In genomic region chr1:193156316-193157110, GRCm38 (mm10) we compare ENCODE assay signal across 13 mouse cellular contexts. TPM values are rescaled to one million over a fixed set of nuclear protein-coding genes. Genes with fewer than 3 reads are reported as not detected.
DNase-seq lines count a peak whose midpoint lies in the region; ATAC-seq and TF ChIP-seq lines count a peak whose summit lies in the region.
"Had no signal": no experiment of that assay in that cellular context is flagged by ENCODE, and none has a peak within 500 bp of the region (broad histone marks: within the 10 kb centered on the region; RNA-seq: fewer than 3 reads in every experiment).

No protein-coding gene starts in this region.

- TF ChIP-seq CTCF in midbrain, postnatal 0 days (IDR thresholded peaks at IDR 0.05): no peak

- peak overlapping the region; percentile 32 for H3K4me2 ChIP-seq in heart, embryonic 14.5 days (ENCODE audit: low read length)
- H3K4me2 ChIP-seq in myocyte (ENCODE audit: low read depth): peak overlapping the region; percentile 60
- H3K4me2 ChIP-seq in midbrain, postnatal 0 days (ENCODE audit: low read depth, low read length, poor library complexity, severe bottlenecking): no peak overlapping the region
- H3K4me2 ChIP-seq: neural tube, embryonic 13.5 days had no signal

- no peaks in the 10 kb centered on the region for H3K9me3 ChIP-seq in heart, embryonic 14.5 days (ENCODE audit: control insufficient read depth, low read length)
- H3K9me3 ChIP-seq in midbrain, postnatal 0 days (ENCODE audit: low read length): no peaks in the 10 kb centered on the region
- H3K9me3 ChIP-seq: megakaryocyte, embryonic 14.5 days; neural tube, embryonic 13.5 days had no signal

- H3K79me2 ChIP-seq in myocyte (ENCODE audit: control insufficient read depth, insufficient read depth): no peaks in the 10 kb centered on the region

- peaks cover 11% of the 10 kb centered on the region for H3K27me3 ChIP-seq in heart, embryonic 14.5 days (ENCODE audit: control insufficient read depth, insufficient read depth, low read length)
- H3K27me3 ChIP-seq in myocyte (ENCODE audit: control insufficient read depth, insufficient read depth, insufficient read length): no peaks in the 10 kb centered on the region
- H3K27me3 ChIP-seq in midbrain, postnatal 0 days (ENCODE audit: insufficient read depth, low read length): peaks cover 24% of the 10 kb centered on the region

- H3K4me1 ChIP-seq in heart, embryonic 14.5 days (ENCODE audit: control insufficient read depth in 2 of 2, insufficient read depth in 2 of 2, low read length in 2 of 2): peaks cover 15 to 27% of the 10 kb centered on the region in 2 experiments; a peak in 3 of 4 replicates
- H3K4me1 ChIP-seq in midbrain, postnatal 0 days (ENCODE audit: insufficient read depth, low read length): 0 out of 2 replicates have a peak, but pooled peaks cover 5% of the 10 kb centered on the region

- H3K9ac ChIP-seq in heart, embryonic 14.5 days (ENCODE audit: low read length): no peak overlapping the region
- no peak overlapping the region for H3K9ac ChIP-seq in midbrain, postnatal 0 days (replicated peaks; ENCODE audit: low read length, poor library complexity, severe bottlenecking)
- H3K9ac ChIP-seq: neural tube, embryonic 13.5 days had no signal

- WGBS in heart, embryonic 14.5 days: 54% methylated on average over 15 of the region's 15 CpGs
- WGBS in midbrain, postnatal 0 days: 80% methylated on average over 15 of the region's 15 CpGs

- no peak for DNase-seq in heart, postnatal 36 days
- peak; percentile 4 to 11 for DNase-seq in heart, postnatal 14 days
- DNase-seq in kidney, postnatal 14 days: peak; percentile 38
- no peak for DNase-seq in left cerebral cortex, postnatal 14 days (ENCODE audit: low spot score in 2 of 2)
- no peak for DNase-seq in frontal cortex, postnatal 36 days (ENCODE audit: low spot score in 2 of 2)
- DNase-seq in midbrain, postnatal 0 days (ENCODE audit: low spot score): no peak
- DNase-seq: B cell, adult 2 months; cerebellum, postnatal 14 days had no signal

- no peaks in the 10 kb centered on the region for H3K36me3 ChIP-seq in heart, embryonic 14.5 days (ENCODE audit: control insufficient read depth, insufficient read depth, low read length)
- H3K36me3 ChIP-seq in myocyte (ENCODE audit: control insufficient read depth, insufficient read depth): no peaks in the 10 kb centered on the region
- no peaks in the 10 kb centered on the region for H3K36me3 ChIP-seq in midbrain, postnatal 0 days (ENCODE audit: insufficient read depth, low read length)
- H3K36me3 ChIP-seq: neural tube, embryonic 13.5 days had no signal

- peak overlapping the region in 1 of 2 experiments; percentile 69; a peak in 3 of 4 replicates for H3K27ac ChIP-seq in heart, embryonic 14.5 days (replicated peaks in 1 of 2; ENCODE audit: control insufficient read depth in 1 of 2, insufficient read depth in 1 of 2, low read depth in 2 of 2, low read length in 2 of 2)
- no peak overlapping the region for H3K27ac ChIP-seq in midbrain, postnatal 0 days (ENCODE audit: low read depth, low read length)
- H3K27ac ChIP-seq: heart, adult 2 months; neural tube, embryonic 13.5 days had no signal

- H3K4me3 ChIP-seq in heart, embryonic 14.5 days (ENCODE audit: control insufficient read depth in 1 of 2, insufficient read depth in 1 of 2, low read depth in 1 of 2, low read length in 2 of 2): no peak overlapping the region
- H3K4me3 ChIP-seq in myocyte: no peak overlapping the region
- H3K4me3 ChIP-seq in midbrain, postnatal 0 days (ENCODE audit: low read depth, low read length): no peak overlapping the region
- H3K4me3 ChIP-seq: heart, adult 2 months; megakaryocyte, embryonic 14.5 days; neural tube, embryonic 13.5 days had no signal

- TF ChIP-seq POLR2A in myocyte (IDR thresholded peaks at IDR 0.05; ENCODE audit: insufficient read length, low read depth): no peak

- no peak for ATAC-seq in heart, embryonic 14.5 days (ENCODE audit: insufficient number of reproducible peaks, insufficient read depth, low FRiP score, low read depth)
- ATAC-seq in midbrain, postnatal 0 days (ENCODE audit: low FRiP score): no peak

- H3ac ChIP-seq in myocyte (ENCODE audit: control insufficient read depth, insufficient read length): no peak overlapping the region

- intact Hi-C loops in heart, postnatal 36 days (cut with DNase I): no loop called here
- intact Hi-C loops in heart, postnatal 14 days (cut with DNase I): no loop called here
- intact Hi-C loops in left cerebral cortex, postnatal 14 days (cut with DNase I): no loop called here

TF ChIP-seq in myocyte, 11 proteins besides CTCF, POLR2A, EP300 and RAD21:
- TF ChIP-seq SRF (IDR thresholded peaks at IDR 0.05; ENCODE audit: control insufficient read depth, insufficient read length, low read depth): no peak
- TF ChIP-seq TCF3 (IDR thresholded peaks at IDR 0.05; ENCODE audit: insufficient read length, low read depth): no peak
- TF ChIP-seq MYOD1 (IDR thresholded peaks at IDR 0.05; ENCODE audit: control insufficient read depth in 1 of 3, insufficient read length in 2 of 3, low read depth in 2 of 3): no peak
- no peak for TF ChIP-seq MYOG (IDR thresholded peaks at IDR 0.05; ENCODE audit: control insufficient read depth in 1 of 3, insufficient read depth in 1 of 3, insufficient read length in 2 of 3, low read depth in 2 of 3)
- TF ChIP-seq REST (IDR thresholded peaks at IDR 0.05; ENCODE audit: insufficient read depth, insufficient read length): no peak
- TF ChIP-seq MAX (IDR thresholded peaks at IDR 0.05; ENCODE audit: low read depth): no peak
- TF ChIP-seq POLR2AphosphoS2 (IDR thresholded peaks at IDR 0.05; ENCODE audit: insufficient read length, low read depth): no peak
- no peak for TF ChIP-seq CEBPB (IDR thresholded peaks at IDR 0.05; ENCODE audit: insufficient read depth, poor library complexity, severe bottlenecking)
- TF ChIP-seq USF1 (IDR thresholded peaks at IDR 0.05; ENCODE audit: low read depth): no peak
- TF ChIP-seq TCF12 (IDR thresholded peaks at IDR 0.05; ENCODE audit: insufficient read depth, poor library complexity, severe bottlenecking): no peak
- TF ChIP-seq E2F4 (IDR thresholded peaks at IDR 0.05; ENCODE audit: insufficient read depth): no peak

RNA-seq across cellular contexts. Expression of gene Irf6, which starts 3.6 kb away (rescaled TPM):
- polyA plus RNA-seq in heart, embryonic 14.5 days (2014; fragmentation: Nextera tagmentation; extraction: Ambion mirVana): 6.1 and 7.2 TPM in 2 replicates
- 1 to 10 TPM; 1.4 to 2.6 TPM for total RNA-seq in heart, postnatal 36 days (2021)
- total RNA-seq in heart, postnatal 14 days (2021): 1 to 10 TPM; 3.7 to 4.1 TPM
- 0.73 TPM for polyA plus RNA-seq in myocyte (2012; fragmentation: generic; extraction: Trizol)
- total RNA-seq in left cerebral cortex, postnatal 14 days (2021): 1 to 10 TPM; 2.4 TPM
- total RNA-seq in midbrain, postnatal 0 days (2014; rRNA removed): 0.71 and 1.2 TPM in 2 replicates
- polyA plus RNA-seq in midbrain, postnatal 0 days (2015; fragmentation: Nextera tagmentation; extraction: Ambion mirVana): 0.77 and 0.94 TPM in 2 replicates

RNA-seq across cellular contexts. Expression of gene A130010J15Rik, which starts 11.3 kb away (rescaled TPM):
- polyA plus RNA-seq in heart, embryonic 14.5 days (2014; fragmentation: Nextera tagmentation; extraction: Ambion mirVana): 12.9 and 13.4 TPM in 2 replicates
- total RNA-seq in heart, postnatal 36 days (2021): 1 to 10 TPM; 3.2 to 4.4 TPM
- total RNA-seq in heart, postnatal 14 days (2021): 1 to 10 TPM; 2.9 to 4.7 TPM
- 5.1 TPM for polyA plus RNA-seq in myocyte (2012; fragmentation: generic; extraction: Trizol)
- 1 to 10 TPM; 3.4 to 3.7 TPM for total RNA-seq in left cerebral cortex, postnatal 14 days (2021)
- 10.5 and 19.5 TPM in 2 replicates for total RNA-seq in midbrain, postnatal 0 days (2014; rRNA removed)
- polyA plus RNA-seq in midbrain, postnatal 0 days (2015; fragmentation: Nextera tagmentation; extraction: Ambion mirVana): 10.0 and 10.1 TPM in 2 replicates

RNA-seq across cellular contexts. Expression of gene Diexf, which starts 26.4 kb away (rescaled TPM):
- 6.3 and 6.4 TPM in 2 replicates for polyA plus RNA-seq in heart, embryonic 14.5 days (2014; fragmentation: Nextera tagmentation; extraction: Ambion mirVana)
- 10 to 100 TPM in 1 of 2 experiments, 1 to 10 TPM in 1; 9.6 to 10.9 TPM for total RNA-seq in heart, postnatal 36 days (2021)
- total RNA-seq in heart, postnatal 14 days (2021): 10 to 100 TPM in 1 of 2 experiments, 1 to 10 TPM in 1; 9.7 to 10.1 TPM
- 13.3 TPM for polyA plus RNA-seq in myocyte (2012; fragmentation: generic; extraction: Trizol)
- total RNA-seq in left cerebral cortex, postnatal 14 days (2021): 10 to 100 TPM; 19.5 to 22.3 TPM
- 14.4 and 15.5 TPM in 2 replicates for total RNA-seq in midbrain, postnatal 0 days (2014; rRNA removed)
- 3.4 and 3.9 TPM in 2 replicates for polyA plus RNA-seq in midbrain, postnatal 0 days (2015; fragmentation: Nextera tagmentation; extraction: Ambion mirVana)

RNA-seq across cellular contexts. Expression of gene Traf3ip3, which starts 45.0 kb away (rescaled TPM):
- 1.5 and 1.9 TPM in 2 replicates for polyA plus RNA-seq in heart, embryonic 14.5 days (2014; fragmentation: Nextera tagmentation; extraction: Ambion mirVana)
- 1 to 10 TPM; 1.2 to 1.9 TPM for total RNA-seq in heart, postnatal 36 days (2021)
- 1 to 10 TPM in 1 of 2 experiments, under 1 TPM in 1; 0.84 to 6.1 TPM for total RNA-seq in heart, postnatal 14 days (2021)
- polyA plus RNA-seq in myocyte (2012; fragmentation: generic; extraction: Trizol): 11.5 TPM
- 1 to 10 TPM; 1.6 to 3.1 TPM for total RNA-seq in left cerebral cortex, postnatal 14 days (2021)
- total RNA-seq in midbrain, postnatal 0 days (2014; rRNA removed): 2.4 and 2.7 TPM in 2 replicates
- 1.3 and 1.9 TPM in 2 replicates for polyA plus RNA-seq in midbrain, postnatal 0 days (2015; fragmentation: Nextera tagmentation; extraction: Ambion mirVana)

RNA-seq across cellular contexts. Expression of gene Lamb3, which starts 51.0 kb away (rescaled TPM):
- polyA plus RNA-seq in heart, embryonic 14.5 days (2014; fragmentation: Nextera tagmentation; extraction: Ambion mirVana): 2.9 and 3.1 TPM in 2 replicates
- 10 to 100 TPM; 10.2 to 13.0 TPM for total RNA-seq in heart, postnatal 36 days (2021)
- total RNA-seq in heart, postnatal 14 days (2021): 10 to 100 TPM in 1 of 2 experiments, 1 to 10 TPM in 1; 7.9 to 12.6 TPM
- 15.5 TPM for polyA plus RNA-seq in myocyte (2012; fragmentation: generic; extraction: Trizol)
- total RNA-seq in left cerebral cortex, postnatal 14 days (2021): 1 to 10 TPM; 1.6 to 3.0 TPM
- 0.66 and 0.82 TPM in 2 replicates for total RNA-seq in midbrain, postnatal 0 days (2014; rRNA removed)
- 1.1 and 1.4 TPM in 2 replicates for polyA plus RNA-seq in midbrain, postnatal 0 days (2015; fragmentation: Nextera tagmentation; extraction: Ambion mirVana)

Comparison
In these comparisons a context has a peak if more than half of its experiments do, and no peak if none do; other contexts are left out.
1. DNase-seq: peak in heart, postnatal 14 days (2 of 2) and kidney, postnatal 14 days (single experiment); none in heart, postnatal 36 days (0 of 2), left cerebral cortex, postnatal 14 days (0 of 2), frontal cortex, postnatal 36 days (0 of 2) and midbrain, postnatal 0 days (single experiment).